Mouse (Mus musculus) limb, embryonic 14.5 days (tissue): ENCODE measurements around the gene Clec2d. TPM values are rescaled to one million over a fixed set of nuclear protein-coding genes. Genes with fewer than 3 reads are reported as not detected.

Experiments used
- ATAC-seq: fragments of 200-750 bp; cut with Nextera tagmentation; 2 replicates; pipeline ENCODE4 v1.8.0; 2017; ENCODE audit warnings: low read depth, moderate number of reproducible peaks, moderate TSS enrichment; ENCODE audit not compliant: low FRiP score
- DNase-seq: peaks from one replicate; pipeline ENCODE4 v3.0.0-alpha.2; 2015; ENCODE audit warnings: low spot score
- H3K27ac ChIP-seq: fragments of 300-500 bp; sonication (generic); replicated peaks from 2 replicates; pipeline ENCODE4 v1.5.1; 2014; ENCODE audit warnings: low read depth, mild to moderate bottlenecking, low read length, moderate library complexity, mixed read lengths
- H3K27me3 ChIP-seq: fragments of 300-500 bp; sonication (generic); 2 replicates; pipeline ENCODE4 v1.6.1; 2014; ENCODE audit warnings: low read length, mixed read lengths; ENCODE audit not compliant: control insufficient read depth, insufficient read depth
- H3K36me3 ChIP-seq: fragments of 300-500 bp; sonication (generic); 2 replicates; pipeline ENCODE4 v1.6.1; 2014; ENCODE audit warnings: mild to moderate bottlenecking, low read length, moderate library complexity, mixed read lengths; ENCODE audit not compliant: control insufficient read depth, insufficient read depth
- H3K4me1 ChIP-seq: fragments of 300-500 bp; sonication (generic); 2 replicates; pipeline ENCODE4 v1.6.1; 2014; ENCODE audit warnings: antibody characterized with exemption, low read length, mixed read lengths; ENCODE audit not compliant: control insufficient read depth, insufficient read depth
- H3K4me2 ChIP-seq: fragments of 300-500 bp; sonication (generic); replicated peaks from 2 replicates; pipeline ENCODE4 v1.6.1; 2014; ENCODE audit warnings: low read depth, mild to moderate bottlenecking, low read length, moderate library complexity; ENCODE audit not compliant: severe bottlenecking
- H3K4me3 ChIP-seq: fragments of 300-500 bp; sonication (generic); replicated peaks from 2 replicates; pipeline ENCODE4 v1.5.1; 2014; ENCODE audit warnings: low read length
- H3K9ac ChIP-seq: fragments of 300-500 bp; sonication (generic); 2 replicates; pipeline ENCODE4 v1.6.1; 2014; ENCODE audit warnings: mild to moderate bottlenecking, low read depth, low read length, moderate library complexity; ENCODE audit not compliant: severe bottlenecking
- H3K9me3 ChIP-seq: fragments of 300-500 bp; sonication (generic); 2 replicates; pipeline ENCODE4 v1.6.1; 2016; ENCODE audit warnings: low read length; ENCODE audit not compliant: control insufficient read depth
- POLR2A ChIP-seq: fragments of 200-500 bp; IDR thresholded peaks from 2 replicates; pipeline ENCODE4 v1.8.0; 2012; ENCODE audit warnings: inconsistent platforms, mild to moderate bottlenecking, moderate library complexity, borderline replicate concordance; ENCODE audit not compliant: insufficient read depth, insufficient read length; ENCODE audit errors: extremely low read depth
- WGBS: fragments of 180-500 bp; shearing (Covaris S2); extraction: QIAGEN DNeasy Blood & Tissue Kit; methylation state at CpG from one replicate; pipeline ENCODE4 v1.1.7; 2014; 5-methylcytosine and 5-hydroxymethylcytosine counted together
- polyA plus RNA-seq, 2 experiments: library from polyadenylated mRNA; depleted of rRNA in 1 of 2; stranded (reverse) in 1 of 2; unstranded in 1 of 2; fragments of >200 nt; fragmentation: Nextera tagmentation in 1 of 2; extraction: Ambion mirVana in 1 of 2; gene quantifications; 2 replicates each; pipeline versions ENCODE4 v1.2.1 to v1.2.3; 2012 to 2014

Clec2d gene
- polyA plus RNA-seq, 2 experiments, result 11.1 TPM; not detected in 1

GRCm38 (mm10) chr6:129229774-129230578 lies 49.6 kb downstream of the Clec2d start:
- Histone ChIP-seq H3K4me3 (no peak overlapping the region), H3K36me3 (no peaks in the 10 kb centered on the region), H3K27me3 (no peaks in the 10 kb centered on the region), H3K27ac (peak overlapping the region; percentile 86), H3K9ac (0 out of 2 replicates have a peak overlapping the region, but pooled peaks have one; percentile 31), H3K4me2 (no peak overlapping the region), H3K4me1 (peaks cover 6% of the 10 kb centered on the region), H3K9me3 (no peaks in the 10 kb centered on the region)
- ATAC-seq (peak; percentile 83), DNase-seq (peak; percentile 93)
- TF ChIP-seq POLR2A, result no peak
- 59% methylated on average over 3 of the region's 3 CpGs for WGBS

GRCm38 (mm10) chr6:129232005-129232841 lies 51.8 kb downstream of the Clec2d start:
- Histone ChIP-seq H3K4me3 (no peak overlapping the region), H3K9me3 (no peaks in the 10 kb centered on the region), H3K4me1 (peaks cover 6% of the 10 kb centered on the region), H3K36me3 (no peaks in the 10 kb centered on the region), H3K9ac (no peak overlapping the region), H3K27me3 (no peaks in the 10 kb centered on the region), H3K27ac (no peak overlapping the region), H3K4me2 (no peak overlapping the region)
- DNase-seq, result no peak
- no peak for TF ChIP-seq POLR2A
- ATAC-seq, result no peak
- WGBS, result 74% methylated on average over 5 of the region's 5 CpGs

GRCm38 (mm10) chr6:129232842-129233205 lies 52.4 kb downstream of the Clec2d start:
- H3K27ac ChIP-seq, result no peak overlapping the region
- H3K4me3 ChIP-seq, result no peak overlapping the region
- TF ChIP-seq POLR2A, result no peak
- 67% methylated on average over 9 of the region's 9 CpGs for WGBS
- no peak overlapping the region for H3K4me2 ChIP-seq
- no peaks in the 10 kb centered on the region for H3K9me3 ChIP-seq
- H3K27me3 ChIP-seq, result no peaks in the 10 kb centered on the region
- ATAC-seq (no peak), DNase-seq (peak; percentile 27)
- no peaks in the 10 kb centered on the region for H3K36me3 ChIP-seq
- H3K4me1 ChIP-seq, result peaks cover 6% of the 10 kb centered on the region
- H3K9ac ChIP-seq, result no peak overlapping the region

GRCm38 (mm10) chr6:129233366-129233954 lies 53.0 kb downstream of the Clec2d start:
- DNase-seq (no peak), ATAC-seq (no peak)
- Histone ChIP-seq H3K4me3 (no peak overlapping the region), H3K9ac (no peak overlapping the region), H3K27me3 (no peaks in the 10 kb centered on the region), H3K27ac (no peak overlapping the region), H3K4me1 (peaks cover 6% of the 10 kb centered on the region), H3K36me3 (no peaks in the 10 kb centered on the region), H3K9me3 (no peaks in the 10 kb centered on the region), H3K4me2 (no peak overlapping the region)
- no peak for TF ChIP-seq POLR2A
- 82% methylated on average over 6 of the region's 6 CpGs for WGBS

- Histone ChIP-seq H3K27ac (no peak overlapping the region), H3K9me3 (no peaks in the 10 kb centered on the region), H3K36me3 (no peaks in the 10 kb centered on the region), H3K4me1 (peaks cover 4% of the 10 kb centered on the region), H3K27me3 (no peaks in the 10 kb centered on the region), H3K4me2 (no peak overlapping the region), H3K4me3 (no peak overlapping the region), H3K9ac (no peak overlapping the region)
- no peak for ATAC-seq
- 89% methylated on average over 12 of the region's 18 CpGs for WGBS
- TF ChIP-seq POLR2A, result no peak
- no peak for DNase-seq
Observed at GRCm38 (mm10) chr6:129233955-129234369, 53.5 kb downstream of the Clec2d start.
